Mouse (Mus musculus): ENCODE results near the gene Slc7a11.

DNA sequence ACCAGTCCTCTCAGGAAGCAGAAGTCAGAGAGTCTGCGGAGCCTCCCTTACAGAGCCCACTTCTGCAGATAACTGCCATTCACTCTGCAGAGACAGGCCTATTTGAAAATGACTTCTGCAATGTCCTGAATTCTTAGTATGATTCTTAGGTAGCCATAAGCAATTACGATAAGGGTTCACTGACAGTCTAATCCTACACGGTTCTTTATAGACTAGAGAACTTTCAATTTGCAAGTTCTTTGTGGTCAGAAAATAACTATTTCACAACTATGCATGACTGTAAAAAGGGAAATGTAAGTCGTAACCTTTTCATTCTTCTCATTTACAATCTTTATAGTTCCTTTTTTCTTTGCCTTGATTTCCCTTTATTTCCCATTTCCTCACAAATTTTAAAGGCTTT lies 380.0 kb downstream of the Slc7a11 start:
- TF ChIP-seq CTCF (IDR thresholded peaks at IDR 0.05; ENCODE audit: borderline replicate concordance, extremely low read depth, insufficient read depth, insufficient read length) (no peak), POLR2A (IDR thresholded peaks at IDR 0.05; ENCODE audit: borderline replicate concordance, extremely low read depth, insufficient read depth, insufficient read length, poor library complexity, severe bottlenecking) (no peak)

Data from brain, embryonic 14.5 days (tissue).